Comparison of ENCODE assay signal across 8 mouse cellular contexts in genomic region chr5:122821524-122821885, GRCm38 (mm10). TPM values are rescaled to one million over a fixed set of nuclear protein-coding genes. Genes with fewer than 3 reads are reported as not detected.
DNase-seq lines count a peak whose midpoint lies in the region; ATAC-seq and TF ChIP-seq lines count a peak whose summit lies in the region.

No protein-coding gene starts in this region.

- H3K27me3 ChIP-seq in heart, embryonic 11.5 days (ENCODE audit: control insufficient read depth, insufficient read depth, low read length): no peaks in the 10 kb centered on the region

- no peaks in the 10 kb centered on the region for H3K9me3 ChIP-seq in heart, embryonic 11.5 days (replicated peaks; ENCODE audit: control insufficient read depth, low read length)
- H3K9me3 ChIP-seq in ES-E14 (ENCODE audit: control insufficient read depth, insufficient read depth, low read depth, low read length): no peaks in the 10 kb centered on the region

- peak overlapping the region; percentile 71 for H3K4me2 ChIP-seq in heart, embryonic 11.5 days

- H3K4me1 ChIP-seq in heart, embryonic 11.5 days (ENCODE audit: control insufficient read depth, insufficient read depth, low read length): peaks cover 5% of the 10 kb centered on the region
- no peaks in the 10 kb centered on the region for H3K4me1 ChIP-seq in ES-E14 (ENCODE audit: control insufficient read depth in 2 of 2, insufficient read depth in 2 of 2, low read length in 2 of 2, poor library complexity in 1 of 2)

- peak overlapping the region; percentile 95 for H3K9ac ChIP-seq in heart, embryonic 11.5 days (ENCODE audit: low read depth, low read length)
- H3K9ac ChIP-seq in ES-E14 (ENCODE audit: insufficient read depth, low read depth, low read length, poor library complexity, severe bottlenecking): peak overlapping the region; percentile 38; the same call in 1 of the 2 replicates

- peak overlapping the region; percentile 85 for H3K4me3 ChIP-seq in heart, embryonic 11.5 days (ENCODE audit: low read depth, low read length)
- peak overlapping the region; percentile 63 to 80 for H3K4me3 ChIP-seq in ES-E14 (ENCODE audit: insufficient read depth in 1 of 2, low read depth in 1 of 2, low read length in 2 of 2, poor library complexity in 1 of 2, severe bottlenecking in 1 of 2)

- under 1% methylated on average over 10 of the region's 10 CpGs for WGBS in heart, embryonic 11.5 days (ENCODE audit: insufficient replicate concordance)

- no peak for DNase-seq in heart, postnatal 10 days
- DNase-seq in ES-E14 (ENCODE audit: low read depth, low spot score): no peak
- DNase-seq in urinary bladder, adult 18-20 months (ENCODE audit: low spot score in 2 of 2): no peak
- DNase-seq in cerebellum, postnatal 25 days: no peak
- DNase-seq in adrenal gland, postnatal 10 days: no peak

- peaks cover 23% of the 10 kb centered on the region for H3K36me3 ChIP-seq in heart, embryonic 11.5 days (ENCODE audit: control insufficient read depth, insufficient read depth, low read length)
- peaks cover 19% of the 10 kb centered on the region for H3K36me3 ChIP-seq in ES-E14 (ENCODE audit: control insufficient read depth, insufficient read depth, low read length, poor library complexity, severe bottlenecking)

- intact Hi-C loops in heart, postnatal 10 days (cut with DNase I): loop anchor here (2.0 kb wide), 1 partner anchor 29 kb away; the partner anchor contains the start of gene Rnf34

- H3K27ac ChIP-seq in heart, embryonic 11.5 days (ENCODE audit: low read depth, low read length): peak overlapping the region; percentile 98
- H3K27ac ChIP-seq in ES-E14 (ENCODE audit: insufficient read depth, low read depth, low read length, poor library complexity, severe bottlenecking): no peak overlapping the region

- in situ Hi-C loops in ES-E14 (cut with MboI; ENCODE audit: low sequenced_read_pairs in 2 of 2, unreplicated experiment in 2 of 2): no loop called here

- ATAC-seq in heart, embryonic 11.5 days (replicated peaks; ENCODE audit: insufficient number of reproducible peaks, low FRiP score, low TSS enrichment): peak; percentile 29; the same call in 1 of the 2 replicates
- peak; percentile 22 for ATAC-seq in granulocyte monocyte progenitor cell, adult 5-6 weeks (replicated peaks; ENCODE audit: poor library complexity, severe bottlenecking)
- ATAC-seq in megakaryocyte, adult 5-6 weeks (ENCODE audit: poor library complexity, severe bottlenecking): peak; percentile 34

TF ChIP-seq in ES-E14, 5 proteins besides CTCF, POLR2A, EP300 and RAD21:
- TF ChIP-seq ZNF384 (IDR thresholded peaks at IDR 0.05; ENCODE audit: low read depth, low read length) (peak; percentile 98), HCFC1 (IDR thresholded peaks at IDR 0.05; ENCODE audit: borderline replicate concordance, insufficient read depth, low read length) (no peak)

RNA-seq across cellular contexts. Expression of gene Anapc5, which starts 0.4 kb away (rescaled TPM):
- polyA plus RNA-seq in heart, embryonic 11.5 days (2014; fragmentation: Nextera tagmentation; extraction: Ambion mirVana): 354 and 366 TPM in 2 replicates
- total RNA-seq in heart, postnatal 10 days (2021): 100 to 1,000 TPM; 215 to 217 TPM
- 285 and 344 TPM in 2 replicates for total RNA-seq in ES-E14 (2012; rRNA removed)
- 306 and 321 TPM in 2 replicates for total RNA-seq in granulocyte monocyte progenitor cell, adult 5-6 weeks (2014; fragmentation: Nextera tagmentation)
- total RNA-seq in granulocyte monocyte progenitor cell, adult 5-6 weeks (2017): 339 and 341 TPM in 2 replicates
- total RNA-seq in megakaryocyte, adult 5-6 weeks (2015): 152 and 159 TPM in 2 replicates
- total RNA-seq in megakaryocyte, adult 5-6 weeks (2017): 243 and 247 TPM in 2 replicates
- total RNA-seq in adrenal gland, postnatal 10 days (2021): 100 to 1,000 TPM; 178 to 239 TPM

RNA-seq across cellular contexts. Expression of gene Rnf34, which starts 28.3 kb away (rescaled TPM):
- 32.4 and 36.0 TPM in 2 replicates for polyA plus RNA-seq in heart, embryonic 11.5 days (2014; fragmentation: Nextera tagmentation; extraction: Ambion mirVana)
- 10 to 100 TPM; 26.8 to 32.9 TPM for total RNA-seq in heart, postnatal 10 days (2021)
- total RNA-seq in ES-E14 (2012; rRNA removed): 22.0 and 26.1 TPM in 2 replicates
- total RNA-seq in granulocyte monocyte progenitor cell, adult 5-6 weeks (2014; fragmentation: Nextera tagmentation): 19.2 and 20.4 TPM in 2 replicates
- total RNA-seq in granulocyte monocyte progenitor cell, adult 5-6 weeks (2017): 17.5 and 21.6 TPM in 2 replicates
- 10.5 and 13.5 TPM in 2 replicates for total RNA-seq in megakaryocyte, adult 5-6 weeks (2015)
- total RNA-seq in megakaryocyte, adult 5-6 weeks (2017): 25.2 and 25.3 TPM in 2 replicates
- 10 to 100 TPM; 20.0 to 20.2 TPM for total RNA-seq in adrenal gland, postnatal 10 days (2021)

RNA-seq across cellular contexts. Expression of gene Camkk2, which starts 42.3 kb away (rescaled TPM):
- 8.7 and 14.0 TPM in 2 replicates for polyA plus RNA-seq in heart, embryonic 11.5 days (2014; fragmentation: Nextera tagmentation; extraction: Ambion mirVana)
- 10 to 100 TPM; 15.6 to 16.5 TPM for total RNA-seq in heart, postnatal 10 days (2021)
- 12.7 and 16.1 TPM in 2 replicates for total RNA-seq in ES-E14 (2012; rRNA removed)
- total RNA-seq in granulocyte monocyte progenitor cell, adult 5-6 weeks (2014; fragmentation: Nextera tagmentation): 46.5 and 59.1 TPM in 2 replicates
- 32.9 and 36.4 TPM in 2 replicates for total RNA-seq in granulocyte monocyte progenitor cell, adult 5-6 weeks (2017)
- 70.6 and 86.6 TPM in 2 replicates for total RNA-seq in megakaryocyte, adult 5-6 weeks (2015)
- 83.6 and 94.3 TPM in 2 replicates for total RNA-seq in megakaryocyte, adult 5-6 weeks (2017)
- 10 to 100 TPM; 21.2 to 25.7 TPM for total RNA-seq in adrenal gland, postnatal 10 days (2021)
